Mouse (Mus musculus) cerebellum, postnatal 10 days (tissue): Measurements from ENCODE around the gene Foxm1.
"Not testable (repeated sequence)": the region's sequence is repeated elsewhere in the genome, so short reads cannot be mapped to it uniquely, and the experiment has no call there.

Source experiments
- DNase-seq, 2 experiments: peaks; one replicate each; pipeline ENCODE4 v3.0.0; 2021; ENCODE audit warnings: mixed read lengths in 2 of 2

Gene Foxm1

DNA sequence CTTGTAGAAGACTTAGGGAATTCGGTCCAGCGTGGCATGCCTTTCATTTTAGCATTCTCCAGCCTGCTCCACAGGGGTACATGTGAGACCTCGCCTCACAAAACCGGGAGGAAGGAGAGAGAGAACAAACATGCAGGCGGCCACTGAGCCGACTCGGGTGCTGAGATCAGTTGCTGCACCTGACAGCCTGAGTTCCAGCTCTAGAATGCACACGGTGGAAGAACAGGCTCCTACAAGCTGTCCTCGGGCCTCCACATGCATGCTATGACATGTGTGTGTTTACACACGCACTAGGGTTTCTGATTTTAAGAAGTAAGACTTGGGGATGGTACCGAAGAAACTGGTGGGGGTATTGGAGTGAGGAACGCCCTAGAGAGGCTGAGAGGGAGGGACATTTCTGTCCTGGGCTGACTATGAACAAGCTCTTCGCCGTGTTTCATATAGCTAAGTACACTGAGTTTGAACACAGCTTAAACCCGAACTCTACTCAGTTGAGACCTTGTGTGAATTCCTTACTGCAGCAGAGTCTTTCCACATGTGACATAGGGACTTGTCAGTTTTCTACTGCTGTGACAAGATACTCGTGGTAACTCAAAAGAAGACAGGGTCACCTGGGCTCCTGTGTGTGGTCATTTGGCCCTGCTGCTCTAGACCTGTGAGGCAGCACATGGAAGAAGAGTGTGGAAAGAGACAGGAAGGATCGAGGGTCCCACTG, 13.8 kb downstream of the Foxm1 start:
- no peak for DNase-seq

- no peak for DNase-seq
Observed at GRCm38 (mm10) chr6:128379636-128380035, 16.9 kb downstream of the Foxm1 start.

DNA sequence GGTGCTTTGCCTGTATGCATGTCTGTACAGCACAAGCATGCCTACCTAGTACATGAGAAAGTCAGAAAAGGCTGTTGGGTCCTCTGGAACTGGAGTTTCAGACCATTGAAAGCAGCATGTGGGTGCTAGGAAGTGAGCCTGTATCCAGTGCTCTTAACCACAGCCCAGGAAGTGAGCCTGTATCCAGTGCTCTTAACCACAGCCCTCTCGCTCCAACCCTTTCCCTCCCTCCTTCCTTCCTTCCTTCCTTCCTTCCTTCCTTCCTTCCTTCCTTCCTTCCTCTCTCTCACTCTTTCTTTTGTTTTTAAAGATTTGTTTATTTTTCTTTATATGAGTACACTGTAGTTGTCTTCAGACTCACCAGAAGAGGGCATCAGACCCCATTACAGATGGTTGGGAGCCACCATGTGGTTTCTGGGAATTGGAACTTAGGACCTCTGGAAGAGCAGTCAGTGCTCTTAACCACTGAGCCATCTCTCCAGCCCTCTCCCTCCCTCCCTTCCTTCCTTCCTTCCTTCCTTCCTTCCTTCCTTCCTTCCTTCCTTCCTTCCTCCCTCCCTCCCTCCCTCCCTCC, 17.9 kb downstream of the Foxm1 start:
- DNase-seq = not testable (repeated sequence)

DNA sequence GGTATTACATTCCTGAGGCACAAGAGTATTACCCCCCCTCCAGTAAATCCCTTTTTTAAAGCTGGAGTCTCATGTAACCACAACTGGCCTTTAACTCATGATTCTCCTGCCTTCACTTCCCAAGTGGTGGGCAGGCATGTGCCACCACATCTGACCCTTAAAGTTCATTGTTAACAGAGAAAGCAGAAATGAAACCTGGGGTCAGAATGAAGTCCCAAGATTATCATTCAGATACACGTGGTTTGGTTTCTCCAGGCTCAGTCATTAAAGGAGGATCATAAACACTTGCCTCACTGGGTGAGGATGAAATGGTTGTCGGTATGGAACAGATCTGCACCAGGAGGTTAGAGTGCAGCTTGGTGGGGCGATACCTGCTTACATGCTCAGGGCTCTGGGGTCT, 18.5 kb downstream of the Foxm1 start:
- no peak for DNase-seq

- no peak for DNase-seq
Observed at GRCm38 (mm10) chr6:128383752-128384151, 21.0 kb downstream of the Foxm1 start.

GRCm38 (mm10) chr6:128385026-128385425, 22.3 kb downstream of the Foxm1 start:
- DNase-seq = no peak

GRCm38 (mm10) chr6:128389185-128389584, 26.4 kb downstream of the Foxm1 start:
- DNase-seq = no peak

GRCm38 (mm10) chr6:128390683-128391082, 27.9 kb downstream of the Foxm1 start:
- no peak for DNase-seq

- no peak for DNase-seq
Observed at GRCm38 (mm10) chr6:128397574-128398261, 35.0 kb downstream of the Foxm1 start.

DNA sequence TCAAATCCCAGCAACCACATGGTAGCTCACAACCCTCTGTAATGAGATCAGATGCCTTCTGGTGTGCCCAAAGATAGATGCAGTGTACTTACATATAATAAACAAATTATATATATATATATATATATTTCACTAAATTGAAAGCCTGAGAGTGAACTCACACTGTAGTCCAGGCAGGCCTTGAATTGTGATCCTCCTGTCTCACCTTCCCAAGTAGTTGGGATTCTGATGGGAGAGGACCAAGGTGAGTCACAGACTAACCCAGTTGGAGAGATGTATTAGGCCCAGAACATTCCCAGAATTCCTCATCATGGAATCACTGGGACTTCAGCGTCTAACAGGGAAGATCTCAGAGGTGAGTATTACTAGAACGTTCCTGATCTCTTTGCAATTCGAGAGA, 36.2 kb downstream of the Foxm1 start, which contains the start of gene Nrip2:
Gene Nrip2, plus strand, starts transcription at position 301 of the 400 bp plus-strand sequence.
- no peak for DNase-seq

- peak; percentile 77 to 82 for DNase-seq
Observed at GRCm38 (mm10) chr6:128399421-128400185, 36.8 kb downstream of the Foxm1 start.

DNA sequence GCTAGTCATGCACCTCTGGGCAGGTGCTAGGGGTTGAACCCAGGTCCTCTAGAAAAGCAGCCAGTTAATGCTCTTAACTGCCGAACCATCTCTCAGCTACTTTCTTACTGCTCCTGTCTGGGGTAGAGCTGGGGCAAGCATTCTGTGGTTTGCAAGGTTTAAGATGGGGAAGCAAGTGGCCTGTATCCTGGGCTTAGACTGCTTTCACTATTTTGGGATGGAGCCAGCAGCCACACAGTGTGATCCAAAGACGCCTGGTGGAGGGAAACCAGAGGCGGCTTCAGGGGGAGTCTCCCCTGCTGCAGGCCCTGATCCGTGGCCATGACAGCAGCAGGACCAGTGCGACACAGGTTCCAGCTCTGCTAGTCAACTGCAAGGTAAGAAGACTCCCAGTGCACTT, 41.9 kb downstream of the Foxm1 start:
- peak; percentile 32 to 35 for DNase-seq

DNA sequence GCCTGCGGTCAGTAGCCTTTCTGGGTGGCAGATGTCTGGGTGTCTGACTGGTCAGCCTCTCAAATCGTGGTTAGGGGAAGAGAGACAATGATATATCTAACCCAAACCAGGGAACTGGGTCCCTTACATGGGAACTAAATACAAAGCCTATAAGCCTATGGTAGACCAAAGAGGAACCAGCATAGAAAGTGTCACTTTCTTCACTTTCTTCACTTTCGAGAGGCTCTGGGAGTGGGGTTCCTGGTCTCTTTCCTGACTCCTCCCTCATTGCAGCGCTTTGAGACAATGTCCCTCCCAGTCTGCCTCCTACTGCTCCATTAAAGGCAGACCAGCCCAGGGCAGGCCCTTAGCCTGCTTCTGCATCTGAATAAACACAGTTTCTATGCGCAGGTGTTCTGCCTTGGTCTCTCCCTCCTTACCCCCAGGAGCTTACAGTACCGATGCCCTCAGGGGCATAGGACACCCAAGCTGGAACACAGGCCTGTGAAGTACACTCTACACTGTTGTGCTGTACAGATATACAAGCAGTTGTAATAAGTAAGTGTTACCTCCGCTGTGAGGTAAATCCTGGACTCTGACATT, 45.9 kb downstream of the Foxm1 start:
- no peak for DNase-seq

DNA sequence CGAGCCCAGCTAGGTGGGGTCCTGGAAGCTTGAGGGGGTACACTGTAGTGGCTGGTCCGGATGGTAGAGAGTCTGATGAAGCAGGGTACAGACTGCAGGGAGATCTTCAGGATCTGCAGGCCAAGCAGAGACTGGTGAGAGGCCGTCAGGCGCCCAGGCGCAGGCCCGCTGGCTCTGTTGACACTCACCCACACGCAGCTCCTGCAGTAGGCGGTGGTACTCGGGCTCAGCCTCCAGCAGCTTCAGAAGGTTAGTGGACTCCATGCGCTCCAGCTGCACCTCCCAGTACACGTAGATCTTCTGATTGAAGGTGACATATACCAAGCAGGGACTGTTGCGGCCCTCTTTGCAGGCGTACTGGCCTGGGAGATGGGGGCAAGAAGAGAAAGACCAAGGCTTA, 47.5 kb downstream of the Foxm1 start:
- DNase-seq = no peak

- DNase-seq = peak; percentile 87 to 92
Observed at GRCm38 (mm10) chr6:128411115-128411514, 48.3 kb downstream of the Foxm1 start.

DNA sequence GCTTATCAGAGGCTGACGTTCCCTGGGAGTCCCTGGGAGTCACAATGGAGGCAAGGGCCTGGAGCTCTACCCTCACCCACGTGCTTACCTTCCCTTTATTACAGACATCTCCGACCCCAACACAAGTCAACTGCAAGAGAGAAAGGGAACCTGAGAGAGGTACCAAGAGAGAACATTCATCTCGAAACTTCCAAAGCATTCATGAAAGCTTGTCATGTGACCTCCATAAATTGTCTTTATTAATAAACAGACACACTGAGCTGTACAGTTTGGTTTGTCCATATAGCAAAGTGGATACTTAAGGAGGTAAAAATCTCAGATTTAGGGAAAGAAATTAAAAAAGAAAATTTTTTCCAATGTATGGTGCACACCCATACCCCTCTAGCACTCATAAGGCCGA, 53.4 kb downstream of the Foxm1 start:
- DNase-seq = no peak

DNA sequence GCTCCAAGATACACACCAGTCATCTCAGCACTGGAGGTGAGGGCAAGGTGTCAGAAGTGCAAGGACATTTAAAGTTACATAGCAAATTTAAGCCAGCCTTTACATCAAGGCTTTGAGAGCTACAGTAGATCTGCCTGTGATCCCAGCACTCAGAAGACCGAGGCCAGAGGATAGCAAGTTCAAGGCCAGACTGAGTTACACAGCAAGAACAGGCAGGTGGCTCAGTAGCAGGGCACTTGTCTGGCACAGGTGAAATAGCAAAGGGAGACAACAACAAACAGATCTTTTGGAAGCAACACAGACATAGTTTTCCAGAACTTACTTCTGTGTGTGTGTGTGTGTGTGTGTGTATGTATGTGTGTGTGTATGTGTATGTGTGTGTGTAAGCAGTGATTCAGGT, 55.3 kb downstream of the Foxm1 start:
- DNase-seq = no peak

DNA sequence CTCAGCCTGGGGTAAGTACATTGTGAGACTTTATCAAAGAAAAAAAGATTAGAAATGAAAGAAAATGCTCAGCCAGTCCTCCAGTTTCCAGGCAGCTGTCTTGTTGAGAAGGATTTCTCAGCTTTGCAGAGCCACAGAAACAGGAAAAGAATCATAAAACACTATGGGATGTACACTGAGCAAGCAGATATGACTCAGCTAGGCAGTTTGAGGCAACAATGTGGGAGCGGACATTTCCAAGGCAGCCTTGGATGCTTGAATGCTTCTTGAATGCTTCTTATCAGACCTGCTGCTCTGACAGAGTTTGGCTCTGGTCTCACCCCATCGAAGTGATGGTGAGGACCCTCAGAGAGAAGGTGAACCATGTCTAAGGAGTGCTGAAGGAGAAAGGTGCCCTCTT, 58.3 kb downstream of the Foxm1 start:
- no peak for DNase-seq

GRCm38 (mm10) chr6:128421480-128421879, 58.7 kb downstream of the Foxm1 start:
- DNase-seq = no peak

DNA sequence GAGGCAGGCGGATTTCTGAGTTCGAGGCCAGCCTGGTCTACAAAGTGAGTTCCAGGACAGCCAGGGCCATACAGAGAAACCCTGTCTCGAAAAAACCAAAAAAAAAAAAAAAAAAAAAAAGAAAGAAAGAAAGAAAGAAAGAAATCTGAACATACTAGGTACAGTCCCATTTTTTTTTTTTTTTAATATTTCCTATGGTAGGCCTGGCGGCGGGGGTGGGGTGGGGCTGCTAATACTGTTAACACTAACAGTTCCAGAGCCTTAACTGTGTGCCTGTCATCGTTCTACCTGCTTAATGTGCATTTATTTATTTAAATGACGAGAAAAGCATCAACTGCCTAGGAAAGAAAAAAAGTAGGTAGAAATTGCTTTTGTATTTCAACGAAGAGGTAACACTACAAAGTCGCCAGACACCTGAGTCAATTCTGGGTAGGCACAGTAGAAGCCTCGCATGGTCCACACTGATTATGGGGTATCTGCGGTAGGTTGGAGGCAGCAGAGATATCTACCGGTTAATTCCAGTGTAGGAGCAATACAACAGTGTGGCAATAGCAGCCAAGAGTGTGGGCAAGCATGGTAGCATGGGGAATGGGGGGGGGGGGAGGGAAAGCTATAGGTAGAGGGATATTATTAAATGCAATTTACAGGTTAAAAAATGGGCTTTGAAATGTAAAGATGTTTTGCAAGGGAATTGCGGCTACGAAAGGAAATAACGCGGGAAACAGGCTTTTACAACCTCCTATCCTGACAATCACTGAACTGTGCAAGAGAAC, 60.9 kb downstream of the Foxm1 start:
- peak in 1 of 2 experiments; percentile 26 for DNase-seq

GRCm38 (mm10) chr6:128424269-128425019, 61.7 kb downstream of the Foxm1 start, which contains the start of gene Itfg2:
Itfg2 (minus strand) TSS chr6:128424931.
- DNase-seq = peak; percentile 96 to 97
